Mouse (Mus musculus): ENCODE measurements around the gene Polr3c.
A peak's percentile ranks its signal among the peaks of the same experiment; 100 is the strongest.
"Not testable (repeated sequence)": the region's sequence is repeated elsewhere in the genome, so short reads cannot be mapped to it uniquely, and the experiment has no call there.

Gene Polr3c

GRCm38 (mm10) chr3:96707903-96708683, 19.3 kb downstream of the Polr3c start, which contains the start of gene Nudt17:
TSS of gene Nudt17 (minus strand) at chr3:96708562.
- peak; percentile 79 to 95 for DNase-seq

GRCm38 (mm10) chr3:96706984-96707383, 20.4 kb downstream of the Polr3c start:
- no peak for DNase-seq

GRCm38 (mm10) chr3:96706217-96706616, 21.2 kb downstream of the Polr3c start:
- no peak for DNase-seq

GRCm38 (mm10) chr3:96704778-96705177, 22.6 kb downstream of the Polr3c start:
- no peak for DNase-seq

- DNase-seq: no peak
These were observed 26.4 kb downstream of the Polr3c start for GRCm38 (mm10) chr3:96701003-96701402.

- peak in 1 of 2 experiments; percentile 32 for DNase-seq
These were observed 27.1 kb downstream of the Polr3c start for GRCm38 (mm10) chr3:96700376-96700775.

- DNase-seq: peak; percentile 27 to 30
These were observed 28.3 kb downstream of the Polr3c start for GRCm38 (mm10) chr3:96698993-96699690.

- DNase-seq: peak; percentile 89 to 91
These were observed 30.4 kb downstream of the Polr3c start for GRCm38 (mm10) chr3:96696766-96697732.

- peak; percentile 53 to 64 for DNase-seq
These were observed 31.1 kb downstream of the Polr3c start, which contains the start of gene Pias3 for GRCm38 (mm10) chr3:96696198-96696765. TSS of gene Pias3 (plus strand) at chr3:96696384.

- no peak for DNase-seq
These were observed 33.8 kb downstream of the Polr3c start for GRCm38 (mm10) chr3:96693579-96693978.

- no peak for DNase-seq
These were observed 34.9 kb downstream of the Polr3c start for GRCm38 (mm10) chr3:96692506-96692905.

GRCm38 (mm10) chr3:96690298-96690697, 37.1 kb downstream of the Polr3c start:
- DNase-seq: no peak

GRCm38 (mm10) chr3:96688854-96689253, 38.6 kb downstream of the Polr3c start:
- DNase-seq: no peak

GRCm38 (mm10) chr3:96686057-96686456, 41.4 kb downstream of the Polr3c start:
- DNase-seq: not testable (repeated sequence)

- peak in 1 of 2 experiments; percentile 28 for DNase-seq
These were observed 42.6 kb downstream of the Polr3c start for GRCm38 (mm10) chr3:96684822-96685156.

- no peak for DNase-seq
These were observed 43.1 kb downstream of the Polr3c start for GRCm38 (mm10) chr3:96684151-96684821.

- no peak for DNase-seq
These were observed 43.9 kb downstream of the Polr3c start for GRCm38 (mm10) chr3:96683496-96683895.

- DNase-seq: no peak
These were observed 47.0 kb downstream of the Polr3c start for GRCm38 (mm10) chr3:96680269-96680956.

GRCm38 (mm10) chr3:96679159-96679674, 48.2 kb downstream of the Polr3c start:
- DNase-seq: no peak

- no peak for DNase-seq
These were observed 49.0 kb downstream of the Polr3c start for GRCm38 (mm10) chr3:96678456-96678855.

GRCm38 (mm10) chr3:96675690-96676089, 51.7 kb downstream of the Polr3c start:
- no peak for DNase-seq

Measured in cerebellum, adult 18-20 months (tissue).